In genomic region chr5:37243169-37243886, GRCm38 (mm10) we compare ENCODE assay signal across 8 mouse cellular contexts. TPM values are rescaled to one million over a fixed set of nuclear protein-coding genes. Genes with fewer than 3 reads are reported as not detected.
DNase-seq lines count a peak whose midpoint lies in the region; ATAC-seq and TF ChIP-seq lines count a peak whose summit lies in the region.

No protein-coding gene starts in this region.

- WGBS in intestine, embryonic 15.5 days, result 2% methylated on average over 19 of the region's 19 CpGs
- WGBS in intestine, postnatal 0 days, result 3% methylated on average over 19 of the region's 19 CpGs
- 2% methylated on average over 19 of the region's 19 CpGs for WGBS in heart, embryonic 10.5 days
- under 1% methylated on average over 19 of the region's 19 CpGs for WGBS in limb, embryonic 10.5 days

- 0 out of 2 replicates have a peak overlapping the region, but pooled peaks have one; percentile 3 for H3K27ac ChIP-seq in intestine, embryonic 15.5 days
- H3K27ac ChIP-seq in intestine, postnatal 0 days (ENCODE audit: low read depth, low read length), result no peak overlapping the region
- H3K27ac ChIP-seq in heart, embryonic 10.5 days, result no peak overlapping the region
- no peak overlapping the region for H3K27ac ChIP-seq in limb, embryonic 10.5 days

- H3K4me3 ChIP-seq in intestine, embryonic 15.5 days (replicated peaks), result peak overlapping the region; percentile 1; the same call in 1 of the 2 replicates
- no peak overlapping the region for H3K4me3 ChIP-seq in intestine, postnatal 0 days (ENCODE audit: low read depth, low read length)
- no peak overlapping the region for H3K4me3 ChIP-seq in heart, embryonic 10.5 days
- H3K4me3 ChIP-seq in limb, embryonic 10.5 days, result peak overlapping the region; percentile 74; the same call in 1 of the 2 replicates

- no peak overlapping the region for H3K9ac ChIP-seq in intestine, embryonic 15.5 days
- H3K9ac ChIP-seq in intestine, postnatal 0 days (ENCODE audit: low read depth, low read length), result no peak overlapping the region

- peaks cover 15% of the 10 kb centered on the region for H3K4me1 ChIP-seq in intestine, embryonic 15.5 days (replicated peaks)
- 0 out of 2 replicates have a peak, but pooled peaks cover 3% of the 10 kb centered on the region for H3K4me1 ChIP-seq in intestine, postnatal 0 days (replicated peaks; ENCODE audit: control insufficient read depth, insufficient read depth, low read length)
- H3K4me1 ChIP-seq in heart, embryonic 10.5 days, result peaks cover 39% of the 10 kb centered on the region
- peaks cover 66% of the 10 kb centered on the region for H3K4me1 ChIP-seq in limb, embryonic 10.5 days

- H3K4me2 ChIP-seq in intestine, embryonic 15.5 days (replicated peaks), result 0 out of 2 replicates have a peak overlapping the region, but pooled peaks have one; percentile 11
- no peak overlapping the region for H3K4me2 ChIP-seq in intestine, postnatal 0 days (replicated peaks; ENCODE audit: low read depth)

- DNase-seq in MN1 (ENCODE audit: low spot score), result peak; percentile 65
- DNase-seq in cerebellum, adult 9-11 months, result peak; percentile 59
- DNase-seq in heart, embryonic 10.5 days (ENCODE audit: low spot score), result peak; percentile 83
- DNase-seq in limb, embryonic 10.5 days (ENCODE audit: low spot score), result peak; percentile 89
- DNase-seq in neural tube, embryonic 10.5 days (ENCODE audit: extremely low spot score, low spot score), result peak; percentile 86
- DNase-seq in urinary bladder, postnatal 36 days (ENCODE audit: low spot score in 2 of 2), result peak; percentile 11 to 31

- no peak for TF ChIP-seq CTCF in intestine, postnatal 0 days (IDR thresholded peaks at IDR 0.05; ENCODE audit: low read depth)

- peaks cover 78% of the 10 kb centered on the region for H3K27me3 ChIP-seq in intestine, embryonic 15.5 days (replicated peaks)
- peaks cover 66% of the 10 kb centered on the region for H3K27me3 ChIP-seq in intestine, postnatal 0 days (replicated peaks; ENCODE audit: control insufficient read depth, insufficient read depth, low read length)
- peaks cover 91% of the 10 kb centered on the region for H3K27me3 ChIP-seq in heart, embryonic 10.5 days (ENCODE audit: insufficient read depth, poor library complexity, severe bottlenecking)
- H3K27me3 ChIP-seq in limb, embryonic 10.5 days (ENCODE audit: low read depth, poor library complexity, severe bottlenecking), result peaks cover 68% of the 10 kb centered on the region

- ATAC-seq in intestine, embryonic 15.5 days, result no peak
- no peak for ATAC-seq in intestine, postnatal 0 days

- no peaks in the 10 kb centered on the region for H3K9me3 ChIP-seq in intestine, embryonic 15.5 days
- H3K9me3 ChIP-seq in intestine, postnatal 0 days (ENCODE audit: control insufficient read depth), result no peaks in the 10 kb centered on the region
- H3K9me3 ChIP-seq in heart, embryonic 10.5 days, result no peaks in the 10 kb centered on the region
- H3K9me3 ChIP-seq in limb, embryonic 10.5 days (replicated peaks), result no peaks in the 10 kb centered on the region

- H3K36me3 ChIP-seq in intestine, embryonic 15.5 days, result no peaks in the 10 kb centered on the region
- no peaks in the 10 kb centered on the region for H3K36me3 ChIP-seq in intestine, postnatal 0 days (ENCODE audit: control insufficient read depth, insufficient read depth)
- no peaks in the 10 kb centered on the region for H3K36me3 ChIP-seq in heart, embryonic 10.5 days
- no peaks in the 10 kb centered on the region for H3K36me3 ChIP-seq in limb, embryonic 10.5 days

RNA-seq across cellular contexts. Expression of gene Crmp1, which starts 1.6 kb away (rescaled TPM):
- 32.2 and 33.6 TPM in 2 replicates for polyA plus RNA-seq in intestine, embryonic 15.5 days (2015; fragmentation: Nextera tagmentation; extraction: Ambion mirVana)
- 8.9 and 11.4 TPM in 2 replicates for polyA plus RNA-seq in intestine, postnatal 0 days (2015; fragmentation: Nextera tagmentation; extraction: Ambion mirVana)
- 17.7 and 25.2 TPM in 2 replicates for polyA plus RNA-seq in heart, embryonic 10.5 days (2016; fragmentation: Nextera tagmentation; extraction: Ambion mirVana)
- 61.8 and 91.8 TPM in 2 replicates for polyA plus RNA-seq in limb, embryonic 10.5 days (2016; fragmentation: Nextera tagmentation; extraction: Ambion mirVana)

Comparison
In these comparisons a context has a peak if more than half of its experiments do, and no peak if none do; other contexts are left out.
1. H3K4me3 ChIP-seq: peak in intestine, embryonic 15.5 days (single experiment) and limb, embryonic 10.5 days (single experiment); none in intestine, postnatal 0 days (single experiment) and heart, embryonic 10.5 days (single experiment).
2. DNase-seq: peak in every context shown above with its lines; median percentile 89 in limb, embryonic 10.5 days; 86 in neural tube, embryonic 10.5 days; 83 in heart, embryonic 10.5 days; 65 in MN1; 59 in cerebellum, adult 9-11 months; 21 in urinary bladder, postnatal 36 days.